Mouse (Mus musculus): ENCODE results near the gene Mcm10. TPM values are rescaled to one million over a fixed set of nuclear protein-coding genes. Genes with fewer than 3 reads are reported as not detected.

Gene Mcm10
- polyA plus RNA-seq, 2 experiments: 32.3 to 35.2 TPM

GRCm38 (mm10) chr2:4996421-4996824, 16.2 kb downstream of the Mcm10 start:
- ATAC-seq (ENCODE audit: insufficient read depth) (no peak), DNase-seq (ENCODE audit: low read depth in 3 of 3, low spot score in 3 of 3) (no peak)
- no peak overlapping the region for H3K4me2 ChIP-seq (ENCODE audit: low read depth)
- TF ChIP-seq EP300 (IDR thresholded peaks at IDR 0.05; ENCODE audit: low read depth): no peak
- no peak for TF ChIP-seq CTCF (IDR thresholded peaks at IDR 0.05; ENCODE audit: low read depth)
- WGBS (ENCODE audit: insufficient replicate concordance): 81% methylated on average over 6 of the region's 6 CpGs
- no peak overlapping the region for H3K4me3 ChIP-seq (ENCODE audit: insufficient read depth in 1 of 2, low read depth in 2 of 2, low read length in 2 of 2)
- no peak overlapping the region for H3K9ac ChIP-seq (replicated peaks)
- no peaks in the 10 kb centered on the region for H3K9me3 ChIP-seq (ENCODE audit: control insufficient read depth, low read length)
- H3K36me3 ChIP-seq (replicated peaks; ENCODE audit: control insufficient read depth, insufficient read depth, low read depth): peaks cover 89% of the 10 kb centered on the region
- no peak overlapping the region for H3K27ac ChIP-seq
- H3K4me1 ChIP-seq (replicated peaks; ENCODE audit: control insufficient read depth in 2 of 2, insufficient read depth in 2 of 2, low read length in 1 of 2): peaks cover 0 to 2% of the 10 kb centered on the region in 2 experiments; a peak in 1 of 4 replicates
- H3K27me3 ChIP-seq (ENCODE audit: control insufficient read depth, insufficient read depth, low read length): no peaks in the 10 kb centered on the region

GRCm38 (mm10) chr2:4995646-4996045, 16.9 kb downstream of the Mcm10 start:
- Histone ChIP-seq H3K9ac (replicated peaks) (no peak overlapping the region), H3K4me3 (ENCODE audit: insufficient read depth in 1 of 2, low read depth in 2 of 2, low read length in 2 of 2) (no peak overlapping the region), H3K4me2 (ENCODE audit: low read depth) (no peak overlapping the region), H3K27me3 (ENCODE audit: control insufficient read depth, insufficient read depth, low read length) (no peaks in the 10 kb centered on the region), H3K27ac (no peak overlapping the region), H3K4me1 (replicated peaks; ENCODE audit: control insufficient read depth in 2 of 2, insufficient read depth in 2 of 2, low read length in 1 of 2) (peaks cover 0 to 2% of the 10 kb centered on the region in 2 experiments; a peak in 1 of 4 replicates), H3K9me3 (ENCODE audit: control insufficient read depth, low read length) (no peaks in the 10 kb centered on the region), H3K36me3 (replicated peaks; ENCODE audit: control insufficient read depth, insufficient read depth, low read depth) (peaks cover 88% of the 10 kb centered on the region)
- DNase-seq (ENCODE audit: low read depth in 3 of 3, low spot score in 3 of 3) (no peak), ATAC-seq (ENCODE audit: insufficient read depth) (no peak)
- TF ChIP-seq CTCF (IDR thresholded peaks at IDR 0.05; ENCODE audit: low read depth) (no peak), EP300 (IDR thresholded peaks at IDR 0.05; ENCODE audit: low read depth) (no peak)
- WGBS (ENCODE audit: insufficient replicate concordance): 82% methylated on average over 11 of the region's 11 CpGs

GRCm38 (mm10) chr2:4994436-4994835, 18.2 kb downstream of the Mcm10 start:
- no peaks in the 10 kb centered on the region for H3K9me3 ChIP-seq (ENCODE audit: control insufficient read depth, low read length)
- WGBS (ENCODE audit: insufficient replicate concordance): 88% methylated on average over 4 of the region's 4 CpGs

GRCm38 (mm10) chr2:4993584-4993983, 19.0 kb downstream of the Mcm10 start:
- 83% methylated on average over 11 of the region's 11 CpGs for whole genome bisulfite sequencing (ENCODE audit: insufficient replicate concordance)
- no peak for DNase-seq (ENCODE audit: low read depth in 3 of 3, low spot score in 3 of 3)
- no peak overlapping the region for H3K9ac ChIP-seq (replicated peaks)
- no peaks in the 10 kb centered on the region for H3K9me3 ChIP-seq (ENCODE audit: control insufficient read depth, low read length)
- H3K4me2 ChIP-seq (ENCODE audit: low read depth): no peak overlapping the region
- peaks cover 78% of the 10 kb centered on the region for H3K36me3 ChIP-seq (replicated peaks; ENCODE audit: control insufficient read depth, insufficient read depth, low read depth)
- no peak for ATAC-seq (ENCODE audit: insufficient read depth)
- H3K27me3 ChIP-seq (ENCODE audit: control insufficient read depth, insufficient read depth, low read length): no peaks in the 10 kb centered on the region
- H3K27ac ChIP-seq: no peak overlapping the region
- no peak for TF ChIP-seq CTCF (IDR thresholded peaks at IDR 0.05; ENCODE audit: low read depth)
- H3K4me3 ChIP-seq (ENCODE audit: insufficient read depth in 1 of 2, low read depth in 2 of 2, low read length in 2 of 2): no peak overlapping the region
- peaks cover 0 to 2% of the 10 kb centered on the region in 2 experiments; a peak in 1 of 4 replicates for H3K4me1 ChIP-seq (replicated peaks; ENCODE audit: control insufficient read depth in 2 of 2, insufficient read depth in 2 of 2, low read length in 1 of 2)

More at GRCm38 (mm10) chr2:4994436-4994835, 18.2 kb downstream of the Mcm10 start:
- Histone ChIP-seq H3K36me3 (replicated peaks; ENCODE audit: control insufficient read depth, insufficient read depth, low read depth) (peaks cover 86% of the 10 kb centered on the region), H3K27ac (no peak overlapping the region), H3K27me3 (ENCODE audit: control insufficient read depth, insufficient read depth, low read length) (no peaks in the 10 kb centered on the region), H3K4me1 (replicated peaks; ENCODE audit: control insufficient read depth in 2 of 2, insufficient read depth in 2 of 2, low read length in 1 of 2) (peaks cover 0 to 2% of the 10 kb centered on the region in 2 experiments; a peak in 1 of 4 replicates), H3K4me3 (ENCODE audit: insufficient read depth in 1 of 2, low read depth in 2 of 2, low read length in 2 of 2) (no peak overlapping the region), H3K9ac (replicated peaks) (no peak overlapping the region), H3K4me2 (ENCODE audit: low read depth) (no peak overlapping the region)
- DNase-seq (ENCODE audit: low read depth in 3 of 3, low spot score in 3 of 3) (no peak), ATAC-seq (ENCODE audit: insufficient read depth) (no peak)
- TF ChIP-seq CTCF (IDR thresholded peaks at IDR 0.05; ENCODE audit: low read depth) (no peak), EP300 (IDR thresholded peaks at IDR 0.05; ENCODE audit: low read depth) (no peak)

- Histone ChIP-seq H3K9me3 (ENCODE audit: control insufficient read depth, low read length) (no peaks in the 10 kb centered on the region), H3K4me2 (ENCODE audit: low read depth) (no peak overlapping the region), H3K4me3 (ENCODE audit: insufficient read depth in 1 of 2, low read depth in 2 of 2, low read length in 2 of 2) (no peak overlapping the region), H3K27ac (no peak overlapping the region), H3K27me3 (ENCODE audit: control insufficient read depth, insufficient read depth, low read length) (no peaks in the 10 kb centered on the region), H3K36me3 (replicated peaks; ENCODE audit: control insufficient read depth, insufficient read depth, low read depth) (peaks cover 36% of the 10 kb centered on the region), H3K4me1 (replicated peaks; ENCODE audit: control insufficient read depth in 2 of 2, insufficient read depth in 2 of 2, low read length in 1 of 2) (no peaks in the 10 kb centered on the region), H3K9ac (replicated peaks) (no peak overlapping the region)
- TF ChIP-seq CTCF (IDR thresholded peaks at IDR 0.05; ENCODE audit: low read depth) (peak; percentile 38), EP300 (IDR thresholded peaks at IDR 0.05; ENCODE audit: low read depth) (no peak)
- no peak for ATAC-seq (ENCODE audit: insufficient read depth)
- 67% methylated on average over 11 of the region's 11 CpGs for WGBS (ENCODE audit: insufficient replicate concordance)
- DNase-seq (ENCODE audit: low read depth in 3 of 3, low spot score in 3 of 3): no peak
Measured at GRCm38 (mm10) chr2:4988826-4989424, 23.7 kb downstream of the Mcm10 start.
